Mouse (Mus musculus): ENCODE measurements at regions not wholly inside any gene's neighbourhood (a gene's known extent, or its start where the extent isn't known, plus 50 kb on each side); places are given as distances from the start of the nearest gene placed in this dataset.

GRCm38 (mm10) chr2:72753788-72754713 is 226.2 kb downstream of the Sp3 start:
- DNase-seq (ENCODE audit: low spot score in 2 of 2): no peak

- DNase-seq (ENCODE audit: low spot score in 2 of 2): no peak
Measured at GRCm38 (mm10) chr2:72763454-72763853, 216.8 kb downstream of the Sp3 start.

- peak in 1 of 2 experiments; percentile 16 for DNase-seq (ENCODE audit: low spot score in 2 of 2)
Measured at GRCm38 (mm10) chr2:72769030-72769630, 211.1 kb downstream of the Sp3 start.

GRCm38 (mm10) chr2:72773401-72773800 is 206.8 kb downstream of the Sp3 start:
- no peak for DNase-seq (ENCODE audit: low spot score in 2 of 2)

- no peak for DNase-seq (ENCODE audit: low spot score in 2 of 2)
Measured at GRCm38 (mm10) chr2:72777330-72777729, 202.9 kb downstream of the Sp3 start.

GRCm38 (mm10) chr2:72777806-72778510 is 202.3 kb downstream of the Sp3 start:
- no peak for DNase-seq (ENCODE audit: low spot score in 2 of 2)

- DNase-seq (ENCODE audit: low spot score in 2 of 2): no peak
Measured at GRCm38 (mm10) chr2:72779268-72780163, 200.7 kb downstream of the Sp3 start.

- no peak for DNase-seq (ENCODE audit: low spot score in 2 of 2)
Measured at GRCm38 (mm10) chr2:72781369-72782275, 198.6 kb downstream of the Sp3 start.

- DNase-seq (ENCODE audit: low spot score in 2 of 2): no peak
Measured at GRCm38 (mm10) chr2:72782355-72782754, 197.9 kb downstream of the Sp3 start.

GRCm38 (mm10) chr2:72785365-72786043 is 194.7 kb downstream of the Sp3 start:
- no peak for DNase-seq (ENCODE audit: low spot score in 2 of 2)

GRCm38 (mm10) chr2:72786044-72786737 is 194.1 kb downstream of the Sp3 start:
- DNase-seq (ENCODE audit: low spot score in 2 of 2): no peak

- no peak for DNase-seq (ENCODE audit: low spot score in 2 of 2)
Measured at GRCm38 (mm10) chr2:72787616-72788015, 192.6 kb downstream of the Sp3 start.

- DNase-seq (ENCODE audit: low spot score in 2 of 2): no peak
Measured at GRCm38 (mm10) chr2:72791496-72791895, 188.8 kb downstream of the Sp3 start.

- DNase-seq (ENCODE audit: low spot score in 2 of 2): no peak
Measured at GRCm38 (mm10) chr2:72793424-72793823, 186.8 kb downstream of the Sp3 start.

- no peak for DNase-seq (ENCODE audit: low spot score in 2 of 2)
Measured at GRCm38 (mm10) chr2:72794501-72794900, 185.7 kb downstream of the Sp3 start.

GRCm38 (mm10) chr2:72797002-72797718 is 183.1 kb downstream of the Sp3 start:
- no peak for DNase-seq (ENCODE audit: low spot score in 2 of 2)

- no peak for DNase-seq (ENCODE audit: low spot score in 2 of 2)
Measured at GRCm38 (mm10) chr2:72800696-72801095, 179.6 kb downstream of the Sp3 start.

GRCm38 (mm10) chr2:72813282-72813974 is 166.8 kb downstream of the Sp3 start:
- DNase-seq (ENCODE audit: low spot score in 2 of 2): no peak

Data from urinary bladder, adult 18-20 months (tissue).